Mouse (Mus musculus) limb, embryonic 10.5 days (tissue): ENCODE results near the gene Cadm3. TPM values are rescaled to one million over a fixed set of nuclear protein-coding genes. Genes with fewer than 3 reads are reported as not detected.
"Not testable (repeated sequence)": the region's sequence is repeated elsewhere in the genome, so short reads cannot be mapped to it uniquely, and the experiment has no call there.

ENCODE experiments used
- DNase-seq: peaks from one replicate; pipeline ENCODE4 v3.0.0-alpha.2; 2017; ENCODE audit warnings: low spot score
- H3K27ac ChIP-seq: fragments of 300-500 bp; sonication (generic); 2 replicates; pipeline ENCODE4 v1.5.1; 2016; ENCODE audit warnings: mild to moderate bottlenecking
- H3K27me3 ChIP-seq: fragments of 300-500 bp; sonication (generic); 2 replicates; pipeline ENCODE4 v1.6.1; 2016; ENCODE audit warnings: low read depth, mild to moderate bottlenecking; ENCODE audit not compliant: poor library complexity, severe bottlenecking
- H3K36me3 ChIP-seq: fragments of 300-500 bp; sonication (generic); 2 replicates; pipeline ENCODE4 v1.6.1; 2016; ENCODE audit warnings: mild to moderate bottlenecking, moderate library complexity
- H3K4me1 ChIP-seq: fragments of 300-500 bp; sonication (generic); 2 replicates; pipeline ENCODE4 v1.6.1; 2016
- H3K4me3 ChIP-seq: fragments of 300-500 bp; sonication (generic); 2 replicates; pipeline ENCODE4 v1.5.1; 2016; ENCODE audit warnings: mild to moderate bottlenecking, moderate library complexity
- H3K9me3 ChIP-seq: fragments of 300-500 bp; sonication (generic); replicated peaks from 2 replicates; pipeline ENCODE4 v1.6.1; 2016; ENCODE audit warnings: mild to moderate bottlenecking
- WGBS: fragments of 180-500 bp; shearing (Covaris S2); methylation state at CpG from one replicate; pipeline ENCODE4 v1.1.7; 2016; 5-methylcytosine and 5-hydroxymethylcytosine counted together
- polyA plus RNA-seq: library from polyadenylated mRNA; unstranded; fragments of >200 nt; fragmentation: Nextera tagmentation; extraction: Ambion mirVana; gene quantifications from 2 replicates; pipeline ENCODE4 v1.2.1, GENCODE M21; 2016

Gene Cadm3
- polyA plus RNA-seq, 1 experiment from 2014 or later, result 0.29 TPM

DNA sequence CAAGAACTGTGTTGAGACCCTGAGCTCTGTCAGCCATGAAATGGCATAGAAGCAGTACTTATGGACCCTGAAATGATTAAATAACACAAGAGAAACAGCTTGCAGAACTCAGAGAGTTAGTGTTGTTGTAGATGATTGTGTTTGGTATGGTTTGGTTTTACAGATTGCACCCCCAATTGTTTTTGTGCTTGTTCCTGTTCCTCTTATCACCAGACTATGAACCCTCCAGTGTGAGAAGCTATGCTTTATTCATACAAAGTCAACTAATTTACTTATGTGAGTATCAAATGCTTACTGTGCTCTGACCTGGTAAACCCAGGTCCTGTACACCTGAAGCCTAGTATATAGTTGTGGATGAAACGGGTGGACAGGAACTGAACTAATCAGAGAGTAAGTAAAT is 40.9 kb downstream of the Cadm3 start:
- 75% methylated on average over 1 of the region's 1 CpGs for WGBS
- DNase-seq, result no peak
- no peak overlapping the region for H3K4me3 ChIP-seq
- H3K4me1 ChIP-seq, result no peaks in the 10 kb centered on the region
- no peaks in the 10 kb centered on the region for H3K27me3 ChIP-seq
- H3K27ac ChIP-seq, result no peak overlapping the region
- H3K36me3 ChIP-seq, result no peaks in the 10 kb centered on the region
- H3K9me3 ChIP-seq, result no peaks in the 10 kb centered on the region

DNA sequence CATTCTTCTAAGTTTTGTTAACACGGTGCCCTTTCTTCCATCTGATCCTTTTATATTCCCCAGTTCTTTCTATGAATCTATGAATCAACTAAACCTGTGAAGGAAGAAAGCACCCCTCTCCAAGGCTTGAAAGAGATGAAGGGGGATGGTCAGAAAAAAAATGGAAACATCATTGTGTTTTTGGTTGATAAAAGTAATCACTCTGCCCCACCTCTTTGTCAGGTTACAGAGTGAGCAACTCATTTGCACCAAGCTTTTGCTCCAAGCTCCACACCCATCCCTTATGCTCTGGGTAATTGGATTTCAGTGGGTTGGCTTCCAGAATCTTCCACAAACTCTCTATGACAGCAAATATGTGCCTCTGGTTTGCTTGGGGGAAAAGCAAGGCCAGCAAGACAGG is 42.1 kb downstream of the Cadm3 start:
- Histone ChIP-seq H3K4me3 (no peak overlapping the region), H3K4me1 (no peaks in the 10 kb centered on the region), H3K9me3 (no peaks in the 10 kb centered on the region), H3K27ac (no peak overlapping the region), H3K27me3 (no peaks in the 10 kb centered on the region), H3K36me3 (no peaks in the 10 kb centered on the region)
- no peak for DNase-seq
- WGBS, result 86% methylated on average over 1 of the region's 1 CpGs

DNA sequence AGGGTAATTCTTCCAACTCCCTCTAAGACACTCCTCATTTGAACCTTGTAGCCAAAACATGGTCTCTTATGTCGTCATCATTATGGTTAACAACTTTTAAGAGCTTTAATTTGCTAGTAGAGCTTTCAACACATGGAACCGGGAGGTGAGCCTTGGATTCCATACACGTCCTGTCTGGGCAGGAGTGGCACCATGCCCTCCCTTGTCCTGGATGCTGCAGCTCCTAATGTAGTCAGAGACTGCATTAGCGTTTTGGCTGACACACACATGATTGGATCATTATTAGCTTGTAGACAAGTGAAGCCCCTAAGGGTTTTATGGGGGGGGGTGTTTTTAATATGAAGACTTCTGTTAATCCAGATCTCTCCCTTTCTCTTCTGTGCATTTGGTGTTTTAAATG is 42.5 kb downstream of the Cadm3 start:
- Histone ChIP-seq H3K27ac (no peak overlapping the region), H3K9me3 (no peaks in the 10 kb centered on the region), H3K27me3 (no peaks in the 10 kb centered on the region), H3K4me3 (no peak overlapping the region), H3K36me3 (no peaks in the 10 kb centered on the region), H3K4me1 (no peaks in the 10 kb centered on the region)
- 76% methylated on average over 4 of the region's 4 CpGs for WGBS
- no peak for DNase-seq

DNA sequence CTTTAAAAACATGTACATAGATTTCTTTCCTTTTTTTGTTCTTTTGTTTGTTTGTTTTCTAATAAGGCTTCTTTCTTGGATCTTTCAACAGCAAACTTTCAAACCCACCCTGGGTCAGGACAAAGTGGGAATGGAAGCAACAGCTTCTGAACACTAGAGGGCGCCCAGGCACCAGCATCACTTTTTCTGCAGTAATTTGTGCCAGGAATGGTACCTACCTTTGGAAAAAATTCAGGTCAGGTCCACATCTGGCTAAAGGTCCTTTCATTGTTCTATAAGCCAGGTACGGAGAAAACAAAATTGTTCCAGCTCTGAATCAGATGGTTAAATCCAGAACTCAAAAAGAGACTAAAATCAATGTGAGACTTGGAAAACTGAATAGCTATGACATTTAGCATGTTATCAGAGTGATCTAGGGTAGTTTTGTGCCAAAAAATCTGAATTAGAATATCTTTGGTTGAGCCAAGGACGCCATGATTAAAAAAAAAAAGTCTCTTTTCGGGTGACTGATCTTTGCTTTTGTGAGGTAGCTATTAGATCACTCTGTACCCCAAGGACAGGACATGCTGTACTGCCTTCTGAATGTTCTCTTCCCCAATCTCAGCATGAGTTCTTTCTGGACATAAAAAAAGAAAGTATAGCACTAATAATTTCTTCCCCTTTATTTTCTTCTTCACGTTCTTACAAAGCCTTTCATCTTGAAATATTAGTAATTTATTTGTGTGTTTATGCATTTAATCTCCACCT is 43.5 kb downstream of the Cadm3 start:
- H3K36me3 ChIP-seq, result no peaks in the 10 kb centered on the region
- WGBS, result 39% methylated on average over 5 of the region's 5 CpGs
- H3K27me3 ChIP-seq, result no peaks in the 10 kb centered on the region
- H3K4me1 ChIP-seq, result no peaks in the 10 kb centered on the region
- DNase-seq, result peak; percentile 58
- no peak overlapping the region for H3K27ac ChIP-seq
- no peaks in the 10 kb centered on the region for H3K9me3 ChIP-seq
- no peak overlapping the region for H3K4me3 ChIP-seq

DNA sequence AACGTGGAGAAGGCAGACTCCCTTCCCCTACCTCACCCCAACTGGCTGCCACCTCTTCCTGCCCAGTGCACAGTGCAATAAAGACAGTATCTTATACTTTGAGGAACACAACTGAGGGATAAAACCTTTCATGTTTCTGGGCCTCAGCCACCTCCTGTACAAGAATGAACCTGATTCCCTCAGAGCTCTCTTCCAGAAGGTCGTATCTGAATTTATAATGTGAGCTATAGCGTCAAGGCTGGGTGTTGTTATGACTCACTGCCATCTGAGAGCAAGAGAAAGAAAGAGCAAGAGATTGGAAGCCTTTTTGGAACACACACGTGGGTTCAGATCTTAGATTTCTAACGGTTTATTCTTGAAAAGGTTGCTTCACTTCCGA is 45.3 kb downstream of the Cadm3 start:
- no peak overlapping the region for H3K4me3 ChIP-seq
- no peaks in the 10 kb centered on the region for H3K36me3 ChIP-seq
- H3K27ac ChIP-seq, result no peak overlapping the region
- no peaks in the 10 kb centered on the region for H3K9me3 ChIP-seq
- no peak for DNase-seq
- no peaks in the 10 kb centered on the region for H3K4me1 ChIP-seq
- H3K27me3 ChIP-seq, result no peaks in the 10 kb centered on the region
- WGBS, result 72% methylated on average over 6 of the region's 6 CpGs

- Histone ChIP-seq H3K4me1 (no peaks in the 10 kb centered on the region), H3K27ac (no peak overlapping the region), H3K36me3 (no peaks in the 10 kb centered on the region), H3K27me3 (no peaks in the 10 kb centered on the region), H3K4me3 (no peak overlapping the region), H3K9me3 (no peaks in the 10 kb centered on the region)
- DNase-seq, result no peak
- 83% methylated on average over 8 of the region's 8 CpGs for WGBS
Observed at GRCm38 (mm10) chr1:173321593-173322248, 45.8 kb downstream of the Cadm3 start.

GRCm38 (mm10) chr1:173317925-173318477 is 49.5 kb downstream of the Cadm3 start:
- H3K36me3 ChIP-seq, result no peaks in the 10 kb centered on the region
- no peaks in the 10 kb centered on the region for H3K27me3 ChIP-seq
- 92% methylated on average over 2 of the region's 2 CpGs for WGBS
- H3K9me3 ChIP-seq, result no peaks in the 10 kb centered on the region
- DNase-seq, result no peak
- no peak overlapping the region for H3K27ac ChIP-seq
- H3K4me1 ChIP-seq, result no peaks in the 10 kb centered on the region
- no peak overlapping the region for H3K4me3 ChIP-seq

DNA sequence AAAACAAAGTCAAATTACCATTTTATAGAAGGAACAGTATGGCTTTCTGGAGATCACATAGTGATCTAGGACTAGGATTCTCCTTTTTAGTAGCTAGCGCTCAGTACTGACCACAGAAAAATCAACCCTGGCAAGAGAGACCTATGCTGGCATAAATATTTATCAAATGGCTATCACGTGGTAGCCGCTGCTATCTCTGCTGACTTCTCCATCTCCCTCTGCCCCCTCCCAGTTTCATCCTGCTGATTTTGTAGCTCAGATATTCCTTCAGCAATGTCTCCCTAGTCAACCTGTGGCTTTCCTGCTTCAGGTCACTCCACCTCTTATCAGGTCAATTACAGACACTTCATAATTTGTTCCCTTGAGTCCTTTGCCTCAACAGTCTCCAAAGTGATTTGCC is 51.8 kb downstream of the Cadm3 start:
- Histone ChIP-seq H3K4me1 (no peaks in the 10 kb centered on the region), H3K27ac (no peak overlapping the region), H3K27me3 (no peaks in the 10 kb centered on the region), H3K36me3 (no peaks in the 10 kb centered on the region), H3K9me3 (no peaks in the 10 kb centered on the region), H3K4me3 (no peak overlapping the region)
- DNase-seq, result no peak
- WGBS, result 88% methylated on average over 3 of the region's 3 CpGs

GRCm38 (mm10) chr1:173313535-173314050 is 53.9 kb downstream of the Cadm3 start:
- H3K4me1 ChIP-seq, H3K27ac ChIP-seq: not testable (repeated sequence)

GRCm38 (mm10) chr1:173302795-173303194 is 64.7 kb downstream of the Cadm3 start:
- H3K36me3 ChIP-seq, H3K27me3 ChIP-seq, H3K27ac ChIP-seq, DNase-seq, H3K4me1 ChIP-seq, H3K4me3 ChIP-seq, H3K9me3 ChIP-seq: not testable (repeated sequence)
- 70% methylated on average over 3 of the region's 3 CpGs for WGBS

More at GRCm38 (mm10) chr1:173313535-173314050, 53.9 kb downstream of the Cadm3 start:
- not testable (repeated sequence) for DNase-seq, H3K36me3 ChIP-seq, H3K9me3 ChIP-seq, H3K27me3 ChIP-seq, H3K4me3 ChIP-seq
- 88% methylated on average over 7 of the region's 7 CpGs for WGBS

Other genes starting within 250 kb of the Cadm3 start
- gene Olfr1408, start 230.3 kb downstream of the Cadm3 start, polyA plus RNA-seq, result not detected in 2 replicates
- gene Olfr1406, start 177.1 kb downstream of the Cadm3 start, polyA plus RNA-seq, result not detected in 2 replicates
- gene Olfr218, start 169.9 kb downstream of the Cadm3 start, polyA plus RNA-seq, result not detected in 2 replicates
- gene Olfr1404, start 155.3 kb downstream of the Cadm3 start, polyA plus RNA-seq, result not detected in 2 replicates
- not detected in 2 replicates for gene Fcer1a, start 140.5 kb downstream of the Cadm3 start, polyA plus RNA-seq
- not detected in 2 replicates for gene Olfr418, start 101.7 kb downstream of the Cadm3 start, polyA plus RNA-seq
- gene Mptx2, start 89.9 kb downstream of the Cadm3 start, polyA plus RNA-seq, result not detected in 2 replicates
- 0.55 and 0.78 TPM in 2 replicates for gene Ackr1, start 33.9 kb downstream of the Cadm3 start, polyA plus RNA-seq
- gene Aim2, start 16.8 kb downstream of the Cadm3 start, polyA plus RNA-seq, result 1.1 and 2.5 TPM in 2 replicates
- not detected in 2 replicates for gene Ifi206, start 123.3 kb upstream of the Cadm3 start, polyA plus RNA-seq
- not detected in 2 replicates for gene Ifi214, start 168.3 kb upstream of the Cadm3 start, polyA plus RNA-seq
- gene Ifi213, start 231.6 kb upstream of the Cadm3 start, polyA plus RNA-seq, result not detected in 2 replicates